ENCODE assay signal across 10 mouse cellular contexts in genomic region chr3:145798751-145799188, GRCm38 (mm10). TPM values are rescaled to one million over a fixed set of nuclear protein-coding genes. Genes with fewer than 3 reads are reported as not detected.
DNase-seq lines count a peak whose midpoint lies in the region; ATAC-seq and TF ChIP-seq lines count a peak whose summit lies in the region.
"Had no signal": no experiment of that assay in that cellular context is flagged by ENCODE, and none has a peak within 500 bp of the region (broad histone marks: within the 10 kb centered on the region; RNA-seq: fewer than 3 reads in every experiment).

No protein-coding gene starts in this region.

- no peak overlapping the region for H3K4me3 ChIP-seq in heart, embryonic 15.5 days
- H3K4me3 ChIP-seq in cerebellum, adult 2 months (replicated peaks; ENCODE audit: insufficient read depth, low read depth, low read length), result no peak overlapping the region
- H3K4me3 ChIP-seq: midbrain, embryonic 13.5 days had no signal

- H3K9me3 ChIP-seq in heart, embryonic 15.5 days (replicated peaks), result no peaks in the 10 kb centered on the region
- H3K9me3 ChIP-seq: midbrain, embryonic 13.5 days had no signal

- ATAC-seq in heart, embryonic 15.5 days (replicated peaks; ENCODE audit: insufficient number of reproducible peaks, insufficient read depth, low FRiP score, low read depth), result peak; percentile 64; the same call in 1 of the 2 replicates
- ATAC-seq in activated CD4-positive, CD25-positive, alpha-beta regulatory T cell, adult 4 months, result no peak
- ATAC-seq: midbrain, embryonic 13.5 days had no signal

- WGBS in heart, embryonic 15.5 days, result 6% methylated on average over 6 of the region's 6 CpGs
- WGBS in cerebellum, adult 2 months, result 65% methylated on average over 6 of the region's 6 CpGs

- no peaks in the 10 kb centered on the region for H3K27me3 ChIP-seq in heart, embryonic 15.5 days
- H3K27me3 ChIP-seq in cerebellum, adult 2 months (ENCODE audit: control insufficient read depth, insufficient read depth, low read length), result no peaks in the 10 kb centered on the region
- H3K27me3 ChIP-seq: CH12.LX; midbrain, embryonic 13.5 days had no signal

- H3K36me3 ChIP-seq in heart, embryonic 15.5 days, result no peaks in the 10 kb centered on the region
- H3K36me3 ChIP-seq: midbrain, embryonic 13.5 days had no signal

- DNase-seq in ovary, adult 18-20 months (ENCODE audit: low spot score), result peak; percentile 70
- DNase-seq in ovary, postnatal 14 days (ENCODE audit: low spot score), result no peak
- DNase-seq in kidney, postnatal 10 days, result peak; percentile 73
- DNase-seq in lung, postnatal 14 days, result peak; percentile 71
- DNase-seq in cerebellum, adult 2 months, result no peak
- DNase-seq in layer of hippocampus, postnatal 10 days (ENCODE audit: low spot score in 2 of 2), result no peak

- H3K4me1 ChIP-seq in heart, embryonic 15.5 days (replicated peaks), result peaks cover 17% of the 10 kb centered on the region
- H3K4me1 ChIP-seq in cerebellum, adult 2 months (ENCODE audit: control insufficient read depth, insufficient read depth, low read length), result no peaks in the 10 kb centered on the region
- H3K4me1 ChIP-seq: midbrain, embryonic 13.5 days had no signal

- TF ChIP-seq POLR2A in cerebellum, adult 2 months (IDR thresholded peaks at IDR 0.05; ENCODE audit: borderline replicate concordance, insufficient read depth, low read length), result no peak

- H3K4me2 ChIP-seq in heart, embryonic 15.5 days, result peak overlapping the region; percentile 27
- H3K4me2 ChIP-seq: midbrain, embryonic 13.5 days had no signal

- no peak for TF ChIP-seq CTCF in cerebellum, adult 2 months (IDR thresholded peaks at IDR 0.05; ENCODE audit: borderline replicate concordance, insufficient read depth, low read depth, low read length)

- no peak overlapping the region for H3K27ac ChIP-seq in heart, embryonic 15.5 days
- H3K27ac ChIP-seq in cerebellum, adult 2 months (ENCODE audit: insufficient read depth, low read length), result no peak overlapping the region
- H3K27ac ChIP-seq: midbrain, embryonic 13.5 days had no signal

- no peak overlapping the region for H3K9ac ChIP-seq in heart, embryonic 15.5 days
- H3K9ac ChIP-seq: midbrain, embryonic 13.5 days had no signal

RNA-seq across cellular contexts. Expression of gene Ddah1, which starts 40.3 kb away (rescaled TPM):
- 21.0 and 25.4 TPM in 2 replicates for polyA plus RNA-seq in heart, embryonic 15.5 days (2015; fragmentation: Nextera tagmentation; extraction: Ambion mirVana)
- not detected for polyA plus RNA-seq in activated CD4-positive, CD25-positive, alpha-beta regulatory T cell, adult 4 months (2017; shearing (Covaris generic))
- polyA plus RNA-seq in cerebellum, adult 2 months (2012; rRNA removed), result 69.3 and 70.3 TPM in 2 replicates
- total RNA-seq in layer of hippocampus, postnatal 10 days (2021), result 10 to 100 TPM; 83.9 to 84.1 TPM
- total RNA-seq: CH12.LX had no signal

Comparison
In these comparisons a context has a peak if more than half of its experiments do, and no peak if none do; other contexts are left out.
1. DNase-seq: peak in ovary, adult 18-20 months (single experiment), kidney, postnatal 10 days (single experiment) and lung, postnatal 14 days (single experiment); none in ovary, postnatal 14 days (single experiment), cerebellum, adult 2 months (0 of 2) and layer of hippocampus, postnatal 10 days (0 of 2).
2. RNA of gene Ddah1, which starts 40.3 kb away (polyA plus RNA-seq): 69.3 to 70.3 TPM in cerebellum, adult 2 months and 21.0 to 25.4 TPM in heart, embryonic 15.5 days; not detected in activated CD4-positive, CD25-positive, alpha-beta regulatory T cell, adult 4 months; every median in the first group is over 10 times any median in the second.